Mouse (Mus musculus) embryonic facial prominence, embryonic 12.5 days (tissue): Measurements from ENCODE around the gene Wdr25. TPM values are rescaled to one million over a fixed set of nuclear protein-coding genes. Genes with fewer than 3 reads are reported as not detected.

Experiments used
- ATAC-seq: fragments of 200-750 bp; cut with Nextera tagmentation; 2 replicates; pipeline ENCODE4 v1.8.0; 2017; ENCODE audit not compliant: insufficient number of reproducible peaks, insufficient read depth, low FRiP score, low TSS enrichment
- H3K27ac ChIP-seq: fragments of 300-500 bp; sonication (generic); 2 replicates; pipeline ENCODE4 v1.5.1; 2016; ENCODE audit warnings: mild to moderate bottlenecking
- H3K27me3 ChIP-seq: fragments of 300-500 bp; sonication (generic); 2 replicates; pipeline ENCODE4 v1.6.1; 2016; ENCODE audit warnings: mild to moderate bottlenecking, moderate library complexity
- H3K36me3 ChIP-seq: fragments of 300-500 bp; sonication (generic); 2 replicates; pipeline ENCODE4 v1.6.1; 2016; ENCODE audit warnings: mild to moderate bottlenecking
- H3K4me1 ChIP-seq: fragments of 300-500 bp; sonication (generic); 2 replicates; pipeline ENCODE4 v1.6.1; 2016
- H3K4me2 ChIP-seq: fragments of 300-500 bp; sonication (generic); replicated peaks from 2 replicates; pipeline ENCODE4 v1.6.1; 2016; ENCODE audit warnings: mild to moderate bottlenecking, moderate library complexity
- H3K4me3 ChIP-seq: fragments of 300-500 bp; sonication (generic); 2 replicates; pipeline ENCODE4 v1.5.1; 2016; ENCODE audit warnings: mild to moderate bottlenecking
- H3K9ac ChIP-seq: fragments of 300-500 bp; sonication (generic); 2 replicates; pipeline ENCODE4 v1.6.1; 2016; ENCODE audit warnings: mild to moderate bottlenecking, moderate library complexity
- H3K9me3 ChIP-seq: fragments of 300-500 bp; sonication (generic); 2 replicates; pipeline ENCODE4 v1.6.1; 2016; ENCODE audit warnings: mild to moderate bottlenecking, moderate library complexity
- WGBS: fragments of 180-500 bp; shearing (Covaris S2); methylation state at CpG from one replicate; pipeline ENCODE4 v1.1.7; 2016; 5-methylcytosine and 5-hydroxymethylcytosine counted together
- polyA plus RNA-seq: library from polyadenylated mRNA; unstranded; fragments of >200 nt; fragmentation: Nextera tagmentation; extraction: Ambion mirVana; gene quantifications from 2 replicates; pipeline ENCODE4 v1.2.1, GENCODE M21; 2016

Wdr25 gene
- polyA plus RNA-seq, 1 experiment from 2014 or later: 9.3 TPM

DNA sequence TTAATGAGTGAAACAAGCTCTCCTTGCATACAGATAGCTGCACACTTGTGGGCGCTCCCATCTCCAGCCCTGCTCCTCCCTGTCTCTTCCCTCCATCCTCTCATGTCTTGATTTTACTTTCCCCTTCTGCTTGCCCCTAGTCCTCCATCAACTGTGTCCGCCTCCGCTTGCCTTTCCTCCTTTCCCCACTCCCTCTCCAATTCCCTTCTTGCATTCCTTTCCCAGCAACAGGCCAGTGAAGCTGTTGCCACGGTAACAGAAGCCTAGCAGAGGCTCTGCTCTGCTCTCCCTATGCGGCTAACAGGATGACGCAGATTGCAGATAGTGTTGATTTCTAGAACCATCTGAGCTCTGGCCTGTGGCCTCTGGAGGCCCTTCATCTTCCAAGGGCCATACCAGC, 22.5 kb downstream of the Wdr25 start:
- peak; percentile 53; the same call in 1 of the 2 replicates for ATAC-seq
- H3K9me3 ChIP-seq: no peaks in the 10 kb centered on the region
- H3K4me1 ChIP-seq: peaks cover 62% of the 10 kb centered on the region
- no peak overlapping the region for H3K9ac ChIP-seq
- H3K4me3 ChIP-seq: no peak overlapping the region
- H3K27ac ChIP-seq: no peak overlapping the region; the same call in 1 of the 2 replicates
- 12% methylated on average over 6 of the region's 6 CpGs for WGBS
- no peak overlapping the region for H3K4me2 ChIP-seq
- H3K36me3 ChIP-seq: no peaks in the 10 kb centered on the region
- peaks cover 4% of the 10 kb centered on the region; the same call in 1 of the 2 replicates for H3K27me3 ChIP-seq

DNA sequence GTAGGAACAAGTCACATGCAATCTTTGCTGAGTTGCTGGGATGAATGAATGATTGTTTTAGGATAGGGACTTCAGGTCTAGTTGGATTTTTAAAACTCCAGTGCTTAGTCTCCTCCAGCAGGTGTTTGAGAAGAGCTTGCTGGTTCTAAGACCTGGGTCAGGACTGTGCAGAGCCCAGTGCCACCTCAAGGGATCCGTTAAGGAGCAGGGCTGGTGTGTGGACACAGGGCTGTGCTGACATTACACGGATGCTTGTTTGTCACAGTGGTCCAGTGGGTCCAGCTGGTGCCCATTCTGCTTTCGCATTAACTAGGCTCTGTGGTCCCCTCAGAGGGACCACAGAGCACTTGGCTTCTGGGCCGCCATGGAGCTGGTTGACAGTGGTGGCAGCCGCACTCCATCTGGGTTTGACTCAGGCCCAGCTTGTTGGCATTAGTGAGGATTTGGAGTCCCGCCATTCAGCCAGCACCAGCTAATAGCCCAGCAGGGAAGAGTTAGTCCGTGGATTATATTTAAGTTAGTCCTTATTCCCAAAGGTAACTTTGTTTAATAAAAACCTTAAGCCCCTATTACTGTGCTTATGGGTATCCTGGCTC, 23.1 kb downstream of the Wdr25 start:
- WGBS: 34% methylated on average over 7 of the region's 7 CpGs
- Histone ChIP-seq H3K4me2 (no peak overlapping the region), H3K27me3 (peaks cover 1% of the 10 kb centered on the region; the same call in 1 of the 2 replicates), H3K4me1 (peaks cover 56% of the 10 kb centered on the region), H3K27ac (peak overlapping the region; percentile 25; the same call in 1 of the 2 replicates), H3K4me3 (no peak overlapping the region), H3K9me3 (no peaks in the 10 kb centered on the region), H3K9ac (no peak overlapping the region), H3K36me3 (no peaks in the 10 kb centered on the region)
- ATAC-seq: no peak

DNA sequence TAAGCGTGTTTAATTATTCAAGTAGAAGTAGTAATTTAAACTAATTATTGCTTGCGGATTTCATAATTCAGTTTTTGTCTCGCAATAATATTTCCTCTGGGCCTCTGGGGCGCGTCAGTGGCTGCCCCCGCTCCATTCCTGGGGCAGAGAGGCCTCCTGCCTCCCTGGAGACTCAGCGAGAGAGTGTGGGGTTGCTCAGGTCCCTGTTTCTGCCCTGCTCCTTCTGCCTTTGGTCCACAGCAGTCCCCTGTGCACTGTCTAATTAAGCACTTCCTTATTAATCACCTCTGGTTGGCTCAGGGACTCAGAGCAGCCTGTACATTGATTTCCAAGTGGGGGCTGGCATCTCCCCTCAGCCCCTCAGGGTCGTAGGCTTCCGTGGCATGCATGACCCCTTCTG, 24.1 kb downstream of the Wdr25 start:
- Histone ChIP-seq H3K36me3 (no peaks in the 10 kb centered on the region), H3K9ac (no peak overlapping the region), H3K9me3 (no peaks in the 10 kb centered on the region), H3K4me3 (no peak overlapping the region), H3K27me3 (no peaks in the 10 kb centered on the region; the same call in 1 of the 2 replicates), H3K4me2 (no peak overlapping the region), H3K4me1 (peaks cover 55% of the 10 kb centered on the region), H3K27ac (no peak overlapping the region)
- ATAC-seq: no peak
- WGBS: 35% methylated on average over 9 of the region's 9 CpGs

DNA sequence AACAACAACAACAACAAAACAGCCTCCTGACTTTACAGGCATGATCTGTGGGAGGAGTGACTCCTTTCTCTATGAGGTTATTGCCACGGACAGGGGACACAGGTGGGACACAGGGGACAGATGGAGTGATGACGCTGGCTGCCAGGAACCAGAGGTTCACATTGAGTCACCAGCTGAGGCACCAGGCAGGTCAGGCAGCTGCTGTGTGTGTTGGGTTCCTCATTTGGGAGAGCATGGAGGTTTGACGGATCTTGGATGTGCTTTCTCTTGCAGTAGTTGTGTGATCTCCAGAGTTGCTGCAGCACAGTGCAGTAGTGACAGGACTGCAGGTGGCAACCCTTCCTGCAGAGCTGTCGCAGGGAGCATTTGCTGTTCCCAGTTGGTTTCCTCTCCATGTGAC, 25.3 kb downstream of the Wdr25 start:
- no peak overlapping the region for H3K27ac ChIP-seq
- no peaks in the 10 kb centered on the region for H3K9me3 ChIP-seq
- no peak overlapping the region for H3K4me3 ChIP-seq
- no peak overlapping the region for H3K9ac ChIP-seq
- 77% methylated on average over 4 of the region's 4 CpGs for WGBS
- ATAC-seq: no peak
- H3K4me1 ChIP-seq: peaks cover 44% of the 10 kb centered on the region
- no peaks in the 10 kb centered on the region for H3K36me3 ChIP-seq
- no peaks in the 10 kb centered on the region for H3K27me3 ChIP-seq
- no peak overlapping the region for H3K4me2 ChIP-seq

DNA sequence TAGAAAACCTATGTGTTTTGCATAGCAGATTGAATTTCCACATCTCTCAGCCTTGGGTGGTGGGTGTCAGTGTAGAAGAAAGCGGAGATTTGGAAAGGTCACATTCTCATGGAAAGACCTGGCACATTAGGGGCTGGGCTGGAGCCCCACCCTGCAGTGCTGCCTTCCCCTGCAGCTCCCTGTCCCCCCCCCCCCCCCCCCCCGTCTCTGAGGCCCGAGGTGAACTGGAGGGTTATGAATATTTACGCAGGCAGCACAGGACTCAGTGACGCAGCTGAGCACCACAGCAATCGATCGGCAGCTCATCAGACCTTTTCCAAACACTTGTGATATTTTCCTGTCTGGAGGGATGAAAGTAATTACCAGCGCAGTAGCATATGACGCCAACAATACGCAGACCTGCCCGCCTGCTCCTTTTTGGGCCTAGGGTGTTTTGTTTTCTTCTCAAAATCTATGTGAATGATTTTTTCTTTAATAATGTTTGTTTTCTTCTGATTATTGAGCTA, 33.2 kb downstream of the Wdr25 start:
- H3K4me3 ChIP-seq: no peak overlapping the region
- H3K9me3 ChIP-seq: no peaks in the 10 kb centered on the region
- no peak overlapping the region for H3K4me2 ChIP-seq
- ATAC-seq: no peak
- H3K27ac ChIP-seq: no peak overlapping the region
- H3K9ac ChIP-seq: no peak overlapping the region
- peaks cover 7% of the 10 kb centered on the region for H3K4me1 ChIP-seq
- H3K27me3 ChIP-seq: no peaks in the 10 kb centered on the region
- 45% methylated on average over 9 of the region's 11 CpGs for WGBS
- no peaks in the 10 kb centered on the region for H3K36me3 ChIP-seq

DNA sequence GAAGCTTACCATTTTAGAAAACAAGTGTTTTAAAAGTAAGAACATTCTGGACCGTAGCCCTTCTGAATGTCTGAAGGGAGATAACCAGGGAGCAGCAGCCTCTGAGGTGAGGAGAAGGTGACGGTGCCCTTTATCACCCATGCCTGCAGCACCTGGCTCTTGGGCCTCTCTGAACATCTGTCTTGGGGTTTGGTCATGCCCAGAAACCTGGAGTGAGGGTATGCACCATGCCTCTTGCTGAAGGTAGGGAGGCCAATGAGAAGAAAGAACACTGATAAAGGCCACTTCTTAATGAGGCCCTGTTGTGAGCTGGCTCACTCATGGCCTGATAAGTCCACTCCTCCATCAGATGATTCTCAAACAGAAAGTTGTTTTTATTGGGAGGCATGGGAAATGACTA, 34.8 kb downstream of the Wdr25 start:
- Histone ChIP-seq H3K36me3 (no peaks in the 10 kb centered on the region), H3K27ac (no peak overlapping the region), H3K9ac (no peak overlapping the region), H3K9me3 (no peaks in the 10 kb centered on the region), H3K4me3 (no peak overlapping the region), H3K27me3 (no peaks in the 10 kb centered on the region), H3K4me1 (peaks cover 14% of the 10 kb centered on the region), H3K4me2 (no peak overlapping the region)
- no peak for ATAC-seq
- WGBS: 82% methylated on average over 2 of the region's 2 CpGs

DNA sequence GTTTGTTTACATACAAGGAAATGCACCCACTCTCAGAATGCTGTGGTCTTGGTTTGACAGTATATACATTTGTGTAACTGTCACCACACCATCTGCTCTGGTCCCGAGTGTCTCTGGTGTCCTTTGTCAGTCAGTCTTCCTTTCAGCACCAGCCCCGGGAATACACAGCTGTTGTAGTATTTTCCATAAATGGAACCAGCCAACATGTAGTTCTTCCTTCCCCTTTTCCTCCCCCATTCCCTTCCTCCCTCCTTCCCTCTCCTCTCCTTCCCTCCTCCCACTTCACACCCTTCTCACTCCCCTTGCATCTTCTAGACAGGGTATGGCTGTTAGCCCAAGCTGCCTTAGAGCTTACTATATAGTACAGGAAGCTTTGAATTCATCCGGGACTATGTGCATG, 36.0 kb downstream of the Wdr25 start:
- Histone ChIP-seq H3K9me3 (no peaks in the 10 kb centered on the region), H3K4me2 (no peak overlapping the region), H3K36me3 (no peaks in the 10 kb centered on the region), H3K4me1 (peaks cover 14% of the 10 kb centered on the region), H3K4me3 (no peak overlapping the region), H3K27ac (no peak overlapping the region), H3K27me3 (no peaks in the 10 kb centered on the region), H3K9ac (no peak overlapping the region)
- ATAC-seq: no peak
- 69% methylated on average over 3 of the region's 3 CpGs for WGBS

DNA sequence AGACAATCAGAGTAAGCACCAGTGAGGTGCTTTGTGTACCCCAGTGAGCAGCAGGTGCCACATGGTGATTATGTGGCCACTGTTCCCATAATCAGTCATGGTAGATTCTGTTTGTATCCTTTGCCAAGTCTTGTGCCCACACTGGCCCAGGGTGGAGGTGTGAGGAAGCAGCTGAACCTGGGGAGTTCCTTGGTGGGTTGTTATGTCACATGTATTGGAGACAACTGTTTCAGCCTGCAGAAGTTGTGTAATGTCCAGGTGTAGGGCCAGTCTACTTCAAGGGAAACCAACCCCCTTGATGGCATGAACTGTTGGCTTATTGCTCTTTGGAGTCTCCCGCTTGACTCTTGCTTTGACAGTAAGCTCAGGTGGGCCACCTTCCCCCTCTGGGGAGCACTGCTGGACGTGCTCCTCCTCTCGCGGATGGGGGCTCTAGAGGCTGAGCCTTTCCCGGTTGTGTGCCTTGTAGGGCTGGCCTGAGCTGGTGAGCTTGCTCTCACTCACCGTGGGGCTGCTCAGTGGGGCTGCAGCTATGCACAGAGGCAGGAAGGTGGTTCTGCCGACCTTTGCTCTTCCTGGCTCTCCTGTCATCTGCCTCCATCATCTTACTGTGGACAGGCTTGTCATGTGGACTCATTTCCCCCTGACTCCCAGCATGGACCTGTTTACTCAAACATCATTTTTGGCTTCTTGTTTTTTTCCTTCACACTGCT, 38.1 kb downstream of the Wdr25 start:
- 52% methylated on average over 7 of the region's 7 CpGs for WGBS

DNA sequence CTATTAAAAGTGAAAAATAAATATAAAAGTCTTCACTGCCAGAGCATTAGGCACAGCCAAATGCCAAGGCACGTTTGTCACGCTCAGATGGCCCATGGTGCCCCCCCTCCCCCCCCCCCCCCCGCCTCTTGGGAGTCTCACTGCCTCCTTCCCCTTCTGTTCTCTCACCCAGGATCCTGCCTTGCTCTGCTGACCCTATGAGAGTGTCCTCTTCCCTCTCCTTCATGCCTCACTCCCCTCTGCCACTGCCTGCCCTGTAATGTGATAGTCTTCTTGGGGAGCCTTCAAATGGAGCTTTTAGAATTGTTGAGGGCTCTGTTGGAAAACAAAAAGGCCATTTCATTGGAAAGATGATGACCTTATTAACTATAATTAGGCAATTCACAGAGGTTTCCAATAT, 38.7 kb downstream of the Wdr25 start:
- no peaks in the 10 kb centered on the region for H3K9me3 ChIP-seq

More for the DNA sequence above, 38.1 kb downstream of the Wdr25 start:
- Histone ChIP-seq H3K9ac (no peak overlapping the region), H3K27me3 (no peaks in the 10 kb centered on the region), H3K4me1 (peaks cover 10% of the 10 kb centered on the region), H3K4me3 (no peak overlapping the region), H3K36me3 (no peaks in the 10 kb centered on the region), H3K9me3 (no peaks in the 10 kb centered on the region), H3K27ac (no peak overlapping the region), H3K4me2 (no peak overlapping the region)
- no peak for ATAC-seq

DNA sequence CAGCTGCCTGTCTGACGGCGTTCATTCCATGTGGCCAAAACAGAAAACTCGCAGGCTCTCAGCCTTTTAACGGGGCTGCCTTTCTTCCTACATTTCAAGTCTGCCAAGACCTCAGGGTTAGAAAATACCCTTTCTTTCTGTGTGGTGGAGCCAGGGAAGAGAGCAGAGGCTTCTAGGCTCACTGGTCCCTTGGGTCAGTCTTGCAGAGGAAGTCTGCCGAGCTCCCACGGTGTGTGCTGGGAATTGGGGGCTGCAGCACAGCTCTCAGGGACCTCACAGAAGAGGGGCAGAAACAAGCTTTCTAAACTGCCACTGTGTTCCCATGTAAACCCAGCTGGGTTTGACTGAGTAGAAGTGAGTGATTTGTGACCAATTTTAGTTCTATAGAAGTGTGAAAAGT, 40.8 kb downstream of the Wdr25 start:
- H3K4me2 ChIP-seq: no peak overlapping the region
- whole genome bisulfite sequencing: 70% methylated on average over 6 of the region's 6 CpGs
- H3K9ac ChIP-seq: no peak overlapping the region
- H3K36me3 ChIP-seq: no peaks in the 10 kb centered on the region
- no peak overlapping the region for H3K27ac ChIP-seq
- ATAC-seq: no peak
- H3K4me3 ChIP-seq: no peak overlapping the region
- no peaks in the 10 kb centered on the region for H3K27me3 ChIP-seq
- no peaks in the 10 kb centered on the region for H3K9me3 ChIP-seq
- H3K4me1 ChIP-seq: peaks cover 10% of the 10 kb centered on the region

More for the DNA sequence above, 38.7 kb downstream of the Wdr25 start:
- no peak overlapping the region for H3K4me3 ChIP-seq
- WGBS: 40% methylated on average over 2 of the region's 3 CpGs
- no peaks in the 10 kb centered on the region for H3K27me3 ChIP-seq
- H3K4me1 ChIP-seq: peaks cover 10% of the 10 kb centered on the region
- no peak overlapping the region for H3K4me2 ChIP-seq
- no peak overlapping the region for H3K9ac ChIP-seq
- no peaks in the 10 kb centered on the region for H3K36me3 ChIP-seq
- no peak for ATAC-seq
- no peak overlapping the region for H3K27ac ChIP-seq

DNA sequence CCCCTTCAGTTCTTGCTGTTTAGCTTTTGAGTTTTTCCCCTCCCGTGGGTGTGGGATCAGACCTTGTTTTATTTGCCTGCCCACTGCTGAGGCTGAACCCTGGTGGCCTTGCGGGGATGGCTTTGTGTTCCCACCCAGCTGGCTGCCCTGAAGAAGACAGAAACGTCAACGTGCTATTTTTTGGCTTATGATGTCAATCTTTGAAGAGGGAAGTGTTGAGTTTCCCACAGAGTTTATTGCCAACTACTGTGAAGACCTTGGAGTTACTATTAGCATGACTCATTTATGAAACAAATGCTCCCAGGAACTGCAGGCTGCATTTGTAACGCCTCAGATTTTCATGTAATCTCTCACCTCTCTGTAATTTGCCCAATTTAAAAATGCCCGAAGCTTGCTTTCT, 43.4 kb downstream of the Wdr25 start:
- no peak overlapping the region for H3K9ac ChIP-seq
- H3K36me3 ChIP-seq: no peaks in the 10 kb centered on the region
- H3K4me3 ChIP-seq: no peak overlapping the region
- H3K27me3 ChIP-seq: no peaks in the 10 kb centered on the region
- H3K27ac ChIP-seq: no peak overlapping the region
- peaks cover 5% of the 10 kb centered on the region for H3K4me1 ChIP-seq
- H3K9me3 ChIP-seq: no peaks in the 10 kb centered on the region
- ATAC-seq: no peak
- 63% methylated on average over 6 of the region's 6 CpGs for WGBS
- no peak overlapping the region for H3K4me2 ChIP-seq

DNA sequence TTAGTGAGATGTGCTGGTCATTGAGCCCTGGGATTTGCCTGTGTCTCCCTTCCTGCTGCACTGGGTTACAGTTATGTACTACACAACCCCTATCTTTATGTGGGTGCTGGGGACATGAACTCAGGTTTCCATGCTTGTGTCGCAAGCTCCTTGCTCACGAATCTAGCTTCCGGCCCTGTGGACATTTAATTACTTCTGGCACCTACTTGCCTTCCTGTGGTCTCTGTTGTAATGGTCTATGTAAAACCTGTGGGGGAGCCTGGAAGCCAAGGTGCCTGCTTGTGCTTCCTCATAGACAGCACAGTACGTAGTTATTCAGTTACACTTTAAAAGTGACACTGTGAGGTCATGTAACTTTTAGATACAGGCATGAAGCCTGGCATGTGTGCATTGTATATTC, 44.1 kb downstream of the Wdr25 start:
- no peaks in the 10 kb centered on the region; the same call in 1 of the 2 replicates for H3K4me1 ChIP-seq
- H3K4me2 ChIP-seq: no peak overlapping the region
- H3K36me3 ChIP-seq: no peaks in the 10 kb centered on the region
- no peak for ATAC-seq
- no peak overlapping the region for H3K27ac ChIP-seq
- no peaks in the 10 kb centered on the region for H3K27me3 ChIP-seq
- 80% methylated on average over 4 of the region's 4 CpGs for WGBS
- H3K9ac ChIP-seq: no peak overlapping the region
- no peak overlapping the region for H3K4me3 ChIP-seq
- no peaks in the 10 kb centered on the region for H3K9me3 ChIP-seq
